Mouse (Mus musculus) erythroblast, embryonic 14.5 days (primary cell): Measurements from ENCODE around the gene Zfp362. TPM values are rescaled to one million over a fixed set of nuclear protein-coding genes. Genes with fewer than 3 reads are reported as not detected.

ENCODE experiments used
- H3K27me3 ChIP-seq: 2 replicates; pipeline ENCODE4 v1.6.1; 2012; ENCODE audit warnings: inconsistent platforms; ENCODE audit not compliant: control insufficient read depth
- H3K36me3 ChIP-seq: 2 replicates; pipeline ENCODE4 v1.6.1; 2012; ENCODE audit warnings: mild to moderate bottlenecking, inconsistent platforms; ENCODE audit not compliant: control insufficient read depth
- H3K4me1 ChIP-seq: 2 replicates; pipeline ENCODE4 v1.6.1; 2012; ENCODE audit warnings: inconsistent platforms; ENCODE audit not compliant: control insufficient read depth
- H3K4me3 ChIP-seq: replicated peaks from 2 replicates; pipeline ENCODE3; 2012; ENCODE audit warnings: moderate library complexity, mild to moderate bottlenecking, inconsistent platforms
- H3K9me3 ChIP-seq: 2 replicates; pipeline ENCODE4 v1.6.1; 2012; ENCODE audit warnings: low read length, inconsistent platforms, mixed read lengths; ENCODE audit not compliant: control insufficient read depth
- GATA1 ChIP-seq: IDR thresholded peaks from 2 replicates; pipeline ENCODE4 v1.6.1; 2012; ENCODE audit warnings: low read length, inconsistent platforms, mixed read lengths
- TAL1 ChIP-seq: IDR thresholded peaks from 3 replicates; pipeline ENCODE4 v1.6.1; 2012; ENCODE audit warnings: low read length, inconsistent platforms, mixed read lengths
- polyA plus RNA-seq: library from polyadenylated mRNA; stranded (reverse); fragments of >175 nt; gene quantifications from 2 replicates; pipeline ENCODE4 v1.2.3, GENCODE M21; 2012

Zfp362 gene
- polyA plus RNA-seq, 1 experiment, result 6.5 TPM

GRCm38 (mm10) chr4:128787023-128787939, 18.6 kb downstream of the Zfp362 start:
- Histone ChIP-seq H3K36me3 (peaks cover 77% of the 10 kb centered on the region), H3K4me3 (no peak overlapping the region), H3K9me3 (no peaks in the 10 kb centered on the region), H3K27me3 (no peaks in the 10 kb centered on the region), H3K4me1 (peaks cover 13% of the 10 kb centered on the region)
- TF ChIP-seq TAL1, result no peak
- TF ChIP-seq GATA1, result no peak

GRCm38 (mm10) chr4:128785921-128786654, 19.8 kb downstream of the Zfp362 start:
- H3K27me3 ChIP-seq, result no peaks in the 10 kb centered on the region
- peaks cover 17% of the 10 kb centered on the region for H3K4me1 ChIP-seq
- H3K36me3 ChIP-seq, result peaks cover 80% of the 10 kb centered on the region
- H3K9me3 ChIP-seq, result no peaks in the 10 kb centered on the region
- TF ChIP-seq GATA1 (no peak), TAL1 (no peak)
- no peak overlapping the region for H3K4me3 ChIP-seq

GRCm38 (mm10) chr4:128784950-128785631, 20.8 kb downstream of the Zfp362 start:
- Histone ChIP-seq H3K4me3 (no peak overlapping the region), H3K27me3 (no peaks in the 10 kb centered on the region), H3K4me1 (peaks cover 17% of the 10 kb centered on the region), H3K9me3 (no peaks in the 10 kb centered on the region), H3K36me3 (peaks cover 88% of the 10 kb centered on the region)
- TF ChIP-seq TAL1 (no peak), GATA1 (no peak)

GRCm38 (mm10) chr4:128782645-128783044, 23.2 kb downstream of the Zfp362 start:
- Histone ChIP-seq H3K4me3 (no peak overlapping the region), H3K4me1 (peaks cover 15% of the 10 kb centered on the region), H3K36me3 (peaks cover 95% of the 10 kb centered on the region), H3K9me3 (no peaks in the 10 kb centered on the region), H3K27me3 (no peaks in the 10 kb centered on the region)
- TF ChIP-seq TAL1, result no peak
- TF ChIP-seq GATA1, result no peak

GRCm38 (mm10) chr4:128782037-128782436, 23.8 kb downstream of the Zfp362 start:
- H3K27me3 ChIP-seq, result no peaks in the 10 kb centered on the region
- no peaks in the 10 kb centered on the region for H3K9me3 ChIP-seq
- no peak overlapping the region for H3K4me3 ChIP-seq
- peaks cover 15% of the 10 kb centered on the region for H3K4me1 ChIP-seq
- H3K36me3 ChIP-seq, result peaks cover 94% of the 10 kb centered on the region
- TF ChIP-seq GATA1 (no peak), TAL1 (no peak)

- H3K4me3 ChIP-seq, result no peak overlapping the region
- TF ChIP-seq TAL1 (no peak), GATA1 (no peak)
- H3K27me3 ChIP-seq, result no peaks in the 10 kb centered on the region
- peaks cover 94% of the 10 kb centered on the region for H3K36me3 ChIP-seq
- H3K9me3 ChIP-seq, result no peaks in the 10 kb centered on the region
- H3K4me1 ChIP-seq, result peaks cover 9% of the 10 kb centered on the region
Measured at GRCm38 (mm10) chr4:128777593-128777992, 28.3 kb downstream of the Zfp362 start.

- peaks cover 92% of the 10 kb centered on the region for H3K36me3 ChIP-seq
Measured at GRCm38 (mm10) chr4:128776568-128777289, 29.1 kb downstream of the Zfp362 start.

GRCm38 (mm10) chr4:128774467-128774866, 31.4 kb downstream of the Zfp362 start:
- H3K4me1 ChIP-seq, result peaks cover 2% of the 10 kb centered on the region

More at GRCm38 (mm10) chr4:128776568-128777289, 29.1 kb downstream of the Zfp362 start:
- no peak for TF ChIP-seq TAL1
- TF ChIP-seq GATA1, result no peak
- Histone ChIP-seq H3K27me3 (no peaks in the 10 kb centered on the region), H3K4me3 (no peak overlapping the region), H3K4me1 (peaks cover 2% of the 10 kb centered on the region), H3K9me3 (no peaks in the 10 kb centered on the region)

More at GRCm38 (mm10) chr4:128774467-128774866, 31.4 kb downstream of the Zfp362 start:
- Histone ChIP-seq H3K27me3 (no peaks in the 10 kb centered on the region), H3K9me3 (no peaks in the 10 kb centered on the region), H3K4me3 (no peak overlapping the region), H3K36me3 (peaks cover 70% of the 10 kb centered on the region)
- no peak for TF ChIP-seq GATA1
- TF ChIP-seq TAL1, result no peak
